Mouse (Mus musculus) spleen, adult 12 weeks (tissue): Measurements from ENCODE around the gene Plg.

Experiments
- DNase-seq: peaks from one replicate; pipeline ENCODE4 v3.0.0; 2022; ENCODE audit warnings: low spot score

Plg gene

DNA sequence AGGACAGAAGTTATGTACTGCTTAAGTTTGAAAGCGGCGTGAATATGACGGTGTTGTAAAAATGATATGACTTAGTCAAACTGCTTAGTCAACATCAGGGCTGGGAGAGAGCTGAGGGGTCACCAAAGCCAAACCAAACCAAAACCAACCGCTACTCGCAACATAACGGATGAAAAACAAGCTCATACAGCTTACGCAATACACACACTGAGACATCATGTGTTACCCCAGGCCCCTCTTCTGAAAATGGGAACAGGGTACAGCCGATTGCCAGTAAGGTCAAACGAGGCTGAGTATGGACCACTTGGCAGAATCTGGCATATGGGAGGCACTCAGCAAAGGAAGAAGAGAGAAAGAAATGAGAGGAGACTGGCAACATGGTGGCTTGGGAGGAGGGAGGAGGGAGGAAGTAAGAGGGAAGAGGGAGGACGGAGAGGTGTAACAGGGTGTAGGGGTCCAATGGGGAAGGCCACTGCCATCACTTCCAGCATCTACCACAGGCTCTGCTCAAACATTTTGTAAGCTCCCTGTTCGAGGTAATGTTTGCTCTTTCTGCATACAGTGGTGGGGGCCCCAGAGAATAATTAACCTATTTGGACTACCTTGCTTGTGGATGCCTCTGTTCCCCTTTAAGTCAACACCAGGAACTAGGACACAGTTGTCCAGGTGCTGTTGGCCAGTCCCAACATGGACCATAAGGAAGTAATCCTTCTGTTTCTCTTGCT, at the start of gene Plg:
Gene Plg, plus strand, starts transcription at position 628 of the 725 bp plus-strand sequence.
- DNase-seq: no peak

DNA sequence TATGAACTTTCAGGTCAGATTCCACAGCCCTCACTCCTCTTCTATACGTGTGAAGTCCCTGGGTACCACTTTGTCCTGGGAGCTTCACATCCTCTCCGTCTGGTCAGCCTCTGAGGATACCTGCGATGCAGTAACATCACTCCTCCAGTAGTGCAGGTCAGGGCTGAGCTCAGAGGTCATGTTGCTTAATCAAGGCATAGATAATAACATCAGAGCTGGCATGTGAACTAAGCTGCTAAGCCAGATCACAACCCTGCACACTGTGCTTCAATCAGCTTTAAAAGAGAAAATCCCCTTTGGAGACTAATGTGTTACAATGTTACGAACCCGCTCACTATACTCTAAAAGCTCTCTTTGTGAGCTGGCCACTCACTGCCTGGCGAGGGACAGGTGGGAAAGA, 43.3 kb upstream of the Plg start:
- no peak for DNase-seq

GRCm38 (mm10) chr17:12336073-12336868, 42.1 kb upstream of the Plg start:
- no peak for DNase-seq

- no peak for DNase-seq
Observed at GRCm38 (mm10) chr17:12337156-12337555, 41.3 kb upstream of the Plg start.

DNA sequence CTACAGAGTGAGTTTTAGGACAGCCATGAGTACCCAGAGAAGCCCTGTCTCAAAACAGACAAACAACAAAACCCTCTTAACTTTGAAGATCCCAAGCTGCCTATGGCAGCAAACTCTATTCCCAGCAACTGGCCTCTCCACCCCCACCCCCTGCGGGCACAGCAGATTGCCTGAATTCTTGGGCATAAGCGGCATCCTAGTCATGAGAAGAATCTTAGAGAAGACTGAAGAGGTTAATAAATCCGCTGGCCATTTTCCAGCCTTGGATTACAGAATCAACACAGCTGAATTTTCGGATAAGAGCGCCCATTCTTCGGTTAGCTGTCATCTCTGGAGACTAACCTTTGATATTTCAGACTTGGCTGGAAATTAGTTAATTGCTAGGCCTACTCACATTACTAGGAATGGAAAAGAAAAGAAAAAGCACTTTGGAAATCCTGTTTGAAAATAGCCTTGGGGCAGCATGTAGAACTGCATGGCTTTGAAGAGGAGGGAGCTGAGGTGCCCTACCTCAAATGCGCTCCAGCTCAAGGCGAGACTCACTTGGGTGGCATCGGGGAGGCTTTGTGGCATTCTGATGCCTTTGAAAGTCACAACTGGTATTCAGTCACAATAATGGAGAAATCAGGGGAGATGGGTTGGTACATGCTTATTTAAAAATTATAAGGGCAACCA, 34.6 kb upstream of the Plg start:
- no peak for DNase-seq

- no peak for DNase-seq
Observed at GRCm38 (mm10) chr17:12347462-12347861, 30.9 kb upstream of the Plg start.

GRCm38 (mm10) chr17:12351564-12351963, 26.8 kb upstream of the Plg start:
- no peak for DNase-seq

DNA sequence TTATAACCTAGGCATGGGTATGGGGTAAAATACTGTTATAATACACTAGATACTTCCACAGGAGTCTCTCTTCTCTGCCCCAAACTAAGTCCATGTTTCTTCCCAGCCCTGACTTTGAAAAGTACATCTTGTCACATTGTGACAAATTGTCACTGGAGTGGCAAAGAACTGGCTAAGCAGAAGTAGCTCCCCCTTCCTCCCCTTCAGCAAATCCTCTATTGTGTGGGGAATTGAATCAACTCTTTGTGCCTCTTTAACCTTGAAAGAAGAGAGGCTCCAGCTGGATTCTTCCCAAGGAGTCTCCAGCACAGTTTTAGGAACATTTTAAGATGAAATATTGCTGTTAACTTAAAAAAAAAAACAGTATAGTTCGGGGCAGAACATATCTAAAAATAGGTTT, 25.6 kb upstream of the Plg start:
- no peak for DNase-seq

GRCm38 (mm10) chr17:12359876-12360275, 18.5 kb upstream of the Plg start:
- DNase-seq: no peak

GRCm38 (mm10) chr17:12363601-12364425, 14.6 kb upstream of the Plg start:
- no peak for DNase-seq

- DNase-seq: no peak
Observed at GRCm38 (mm10) chr17:12364426-12364735, 14.0 kb upstream of the Plg start.

- DNase-seq: no peak
Observed at GRCm38 (mm10) chr17:12367373-12367930, 11.0 kb upstream of the Plg start.

DNA sequence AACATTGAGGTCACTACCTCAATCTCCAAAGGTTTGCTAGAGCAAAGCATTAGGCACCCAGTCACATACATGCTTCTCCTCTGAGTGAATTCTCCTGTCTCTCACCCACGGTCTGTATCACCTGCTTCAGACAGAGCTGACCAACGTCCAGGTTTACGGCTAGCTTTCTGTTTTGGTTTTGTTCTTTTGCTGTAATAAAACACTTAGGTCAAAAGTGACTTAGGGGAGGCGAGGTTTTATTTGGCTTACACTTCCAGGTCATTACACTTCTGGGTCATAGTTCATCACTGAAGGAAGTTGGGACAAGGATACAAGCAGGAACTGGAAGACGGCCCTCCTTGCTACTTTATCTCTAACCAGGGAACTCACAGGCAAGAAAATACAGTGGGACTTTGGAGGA, 9.0 kb upstream of the Plg start:
- no peak for DNase-seq

DNA sequence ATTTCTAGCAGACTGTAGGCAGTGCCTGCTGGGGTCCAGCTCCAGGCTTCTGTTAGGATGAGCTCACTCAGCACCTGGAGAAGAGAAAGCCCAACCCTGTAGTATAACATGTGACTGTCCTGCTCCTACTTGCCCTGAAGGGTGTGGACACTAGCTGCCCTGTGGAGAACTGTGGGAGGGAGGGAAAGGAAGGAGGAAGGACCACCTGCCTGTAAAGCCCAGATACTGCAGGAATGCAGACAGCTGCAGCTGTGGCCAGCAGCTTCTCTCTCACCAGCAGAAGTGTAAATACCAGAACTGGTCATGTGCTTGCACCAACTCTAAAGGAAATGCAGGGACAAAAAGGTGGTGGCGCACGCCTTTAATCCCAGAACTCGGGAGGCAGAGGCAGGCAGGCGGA, 8.1 kb upstream of the Plg start:
- DNase-seq: no peak

- DNase-seq: no peak
Observed at GRCm38 (mm10) chr17:12371310-12371925, 7.0 kb upstream of the Plg start.

DNA sequence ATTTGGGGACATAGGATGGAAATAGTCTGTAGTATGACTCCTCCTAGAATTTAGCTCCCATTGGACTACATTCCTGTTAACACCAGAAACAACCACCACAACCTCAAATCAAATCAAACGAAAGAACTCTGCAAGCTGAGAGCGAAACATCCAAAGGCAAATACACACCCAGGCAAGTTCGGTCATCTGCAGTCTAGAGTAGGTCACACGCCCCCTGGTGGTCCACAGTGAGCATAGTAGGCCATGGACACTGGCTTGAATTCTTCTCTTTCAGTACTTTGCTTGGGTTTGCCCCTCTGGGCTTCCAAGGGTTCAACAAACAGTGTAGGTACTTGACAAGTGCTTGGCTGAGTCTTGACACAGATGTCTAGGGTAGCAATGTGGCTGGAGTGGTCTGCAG, 6.4 kb upstream of the Plg start:
- DNase-seq: peak; percentile 53

DNA sequence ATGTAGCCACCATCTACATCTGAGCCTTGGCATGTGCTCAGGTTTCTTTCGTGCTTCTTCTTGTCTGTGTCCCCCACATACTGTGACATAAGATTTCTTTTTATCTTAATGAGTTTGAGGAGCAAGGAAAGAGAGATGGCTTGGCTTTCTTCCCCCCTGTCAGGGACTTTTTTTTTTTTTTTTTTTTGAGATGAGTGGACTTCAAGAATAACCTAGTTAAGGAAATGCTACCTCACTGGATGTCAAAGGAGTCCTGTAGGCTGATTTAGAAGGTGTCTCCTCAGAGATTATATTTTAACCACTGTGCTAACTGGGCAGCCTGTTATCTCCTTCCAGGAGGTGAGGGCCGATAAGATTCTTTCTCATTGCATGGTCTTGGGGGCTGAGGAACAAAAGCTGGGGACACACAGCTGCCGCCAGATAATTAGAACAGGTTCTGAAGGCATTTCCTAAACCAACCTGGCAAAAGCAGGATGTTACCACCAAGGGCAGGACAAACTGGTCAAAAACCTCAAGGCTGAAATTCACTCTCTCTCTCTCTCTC, 4.7 kb upstream of the Plg start:
- no peak for DNase-seq

DNA sequence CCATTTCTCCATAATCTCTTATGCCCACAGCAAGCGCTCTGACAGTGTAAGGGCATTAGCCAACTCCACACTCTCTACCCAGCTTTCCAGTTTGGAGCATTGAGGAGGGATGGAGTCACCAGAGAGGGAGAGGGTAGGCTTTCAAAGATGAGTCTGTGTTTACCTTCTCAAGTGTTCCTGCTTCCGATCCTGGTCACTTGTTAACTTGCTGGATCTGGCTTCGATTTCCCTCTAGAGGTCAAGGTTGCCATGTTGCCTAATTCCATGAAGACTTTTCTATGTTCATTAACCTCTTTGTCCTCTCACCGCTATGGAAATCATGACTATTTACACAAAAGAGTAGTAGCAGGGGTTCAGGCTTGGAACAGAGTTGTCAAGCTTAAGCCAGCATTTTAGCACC, 1.9 kb downstream of the Plg start:
- DNase-seq: no peak

DNA sequence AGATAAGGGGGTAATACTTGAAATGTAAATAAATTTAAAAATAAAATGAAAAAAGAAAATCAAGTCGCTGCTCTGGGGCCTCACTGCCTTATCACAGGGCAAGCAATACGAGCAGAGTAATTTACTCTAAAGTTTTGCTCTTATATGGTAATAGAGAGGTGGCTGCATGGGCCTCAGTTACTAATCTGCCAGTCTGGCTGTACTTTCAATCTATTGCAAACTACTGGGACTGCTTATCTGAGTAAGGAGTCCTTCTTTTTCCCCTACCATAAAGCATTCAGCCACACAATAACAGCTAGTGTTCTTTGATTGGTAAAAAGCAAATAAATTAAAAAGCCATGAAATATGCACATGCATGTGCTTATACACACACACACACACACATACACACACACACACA, 3.2 kb downstream of the Plg start:
- DNase-seq: no peak

- DNase-seq: no peak
Observed at GRCm38 (mm10) chr17:12382531-12382930, 4.1 kb downstream of the Plg start.
